Mouse (Mus musculus) G1E-ER4 (cell line): ENCODE measurements around the gene Trim37. TPM values are rescaled to one million over a fixed set of nuclear protein-coding genes. Genes with fewer than 3 reads are reported as not detected.

Experiments used
- GATA1 ChIP-seq: IDR thresholded peaks from one replicate; pipeline ENCODE4 v1.8.0; 2012; ENCODE audit warnings: low read length, inconsistent platforms
- polyA plus RNA-seq: library from polyadenylated mRNA; stranded (reverse); fragments of >175 nt; gene quantifications from 2 replicates; pipeline ENCODE4 v1.2.3, GENCODE M21; 2012

Trim37 gene
- polyA plus RNA-seq = 16.4 and 17.9 TPM in 2 replicates

- TF ChIP-seq GATA1 = no peak
These were observed at the start of gene Trim37 for GRCm38 (mm10) chr11:87126824-87127816. Trim37 (plus strand) TSS chr11:87127077.

DNA sequence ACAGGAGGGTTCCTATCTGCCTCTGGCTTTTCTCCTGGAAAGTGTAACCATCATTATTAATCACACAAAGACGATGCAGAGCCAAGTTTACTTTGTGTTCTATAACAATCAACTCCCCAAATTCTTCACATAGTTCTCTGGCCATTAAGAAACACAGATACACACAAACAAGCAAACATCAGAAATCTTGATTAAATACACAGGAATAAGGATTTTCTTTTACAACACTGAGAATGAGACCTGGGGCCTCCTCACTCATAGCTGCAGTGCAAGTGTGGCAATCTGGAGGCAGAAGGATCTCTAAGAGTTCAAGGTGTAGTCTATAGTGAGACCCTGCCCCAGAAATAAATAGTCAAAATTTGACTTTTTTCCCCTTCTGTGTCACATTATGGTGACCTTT is 43.2 kb upstream of the Trim37 start:
- no peak for TF ChIP-seq GATA1

- TF ChIP-seq GATA1 = no peak
These were observed 41.4 kb upstream of the Trim37 start for GRCm38 (mm10) chr11:87085461-87085860.

DNA sequence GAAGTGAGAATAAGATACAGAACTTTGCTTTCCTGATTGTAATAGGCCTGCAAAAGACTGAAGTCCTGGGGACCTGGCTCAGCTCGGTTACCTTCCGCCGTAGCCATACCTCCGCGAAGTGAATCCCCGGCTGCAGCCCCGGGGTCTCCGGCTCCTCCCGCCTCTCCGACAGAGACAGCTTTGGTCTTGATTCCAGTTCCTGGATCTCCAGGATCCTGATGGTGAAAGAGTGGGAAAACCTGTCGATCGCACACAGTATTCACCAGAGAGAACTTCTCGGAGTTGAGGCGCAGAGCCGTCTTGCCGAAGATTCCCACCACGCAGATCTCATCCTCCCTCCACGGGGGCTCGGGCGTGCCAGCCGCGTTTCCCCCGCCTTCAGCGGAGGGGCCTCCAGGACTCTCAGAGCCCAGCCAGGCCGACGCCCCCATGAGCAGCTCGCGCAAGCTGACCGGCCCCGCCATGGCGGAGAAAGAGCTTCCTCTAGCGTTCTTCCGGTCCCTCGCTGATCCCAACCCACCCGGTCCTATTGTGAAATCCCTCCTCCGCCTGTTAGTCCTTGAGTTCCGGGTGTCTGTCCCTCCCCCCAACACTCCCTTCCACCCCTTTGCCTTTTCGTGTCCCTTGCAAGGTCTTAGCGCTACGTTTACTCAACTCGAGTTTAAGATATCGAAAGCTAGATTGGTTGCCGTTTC is 40.4 kb upstream of the Trim37 start, which contains the start of gene Smg8:
TSS of gene Smg8 (minus strand) at position 485 of the 695 bp plus-strand sequence.
- TF ChIP-seq GATA1 = no peak

DNA sequence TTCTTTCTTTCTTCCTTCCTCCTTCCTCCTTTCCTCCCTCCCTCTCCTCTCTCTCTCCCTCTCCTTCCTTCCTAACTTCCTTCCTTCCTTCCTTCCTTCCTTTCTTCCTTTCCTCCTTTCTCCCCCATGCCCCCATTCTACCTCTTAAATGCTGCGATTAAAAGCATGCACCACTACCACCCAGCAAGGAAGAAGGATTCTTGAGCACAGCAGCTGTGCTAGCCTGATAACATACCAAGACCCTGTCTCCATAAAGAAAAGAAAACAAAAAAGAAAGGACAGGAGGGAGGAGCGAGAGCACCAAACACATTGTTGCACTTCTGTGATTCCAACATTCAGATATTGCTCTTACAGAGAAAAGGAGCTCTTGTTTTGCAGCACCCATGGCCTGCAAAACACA is 39.7 kb upstream of the Trim37 start:
- no peak for TF ChIP-seq GATA1

- TF ChIP-seq GATA1 = no peak
These were observed 18.5 kb upstream of the Trim37 start, which contains the start of gene Prr11 for GRCm38 (mm10) chr11:87108409-87108754. Prr11 (minus strand) TSS chr11:87108708.

DNA sequence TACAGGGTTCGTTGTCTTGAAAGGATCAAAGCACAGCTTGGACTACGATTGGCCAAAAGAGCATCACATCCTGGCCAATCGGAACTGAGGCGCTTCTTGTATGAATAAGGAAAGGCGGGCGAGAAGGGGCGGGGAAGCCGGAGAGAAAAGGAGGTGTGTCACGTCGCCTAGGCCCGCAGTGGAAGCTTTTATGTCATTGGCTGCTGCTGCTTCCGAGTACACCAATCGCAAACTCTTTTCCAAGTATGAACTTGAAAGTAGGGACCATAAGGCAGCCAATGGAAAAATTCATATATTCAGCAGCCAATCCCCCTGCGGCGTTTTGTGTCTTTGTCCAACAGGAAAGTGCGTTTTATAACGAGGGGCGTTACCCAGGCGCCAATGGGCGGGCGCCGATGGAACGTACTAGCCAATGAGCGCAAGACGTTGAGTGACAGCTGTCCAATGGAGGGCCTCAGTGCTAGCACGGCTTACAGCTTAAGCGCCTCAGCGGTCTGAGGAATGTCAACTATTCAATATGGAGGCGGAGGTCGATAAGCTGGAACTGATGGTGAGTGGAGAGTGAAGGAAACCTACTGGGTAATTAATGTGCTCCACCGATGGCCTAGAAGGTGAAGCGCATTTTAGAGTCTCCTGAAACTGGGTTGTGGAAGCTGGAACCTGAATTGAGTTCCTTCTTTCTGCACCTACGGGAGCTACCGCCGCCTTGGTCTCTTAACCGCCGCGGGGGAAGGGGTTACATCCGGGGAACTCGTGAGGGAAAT is 17.9 kb upstream of the Trim37 start, which contains the start of gene Ska2:
TSS of gene Ska2 (plus strand) at position 480 of the 764 bp plus-strand sequence.
- no peak for TF ChIP-seq GATA1

- TF ChIP-seq GATA1 = no peak
These were observed 17.2 kb upstream of the Trim37 start for GRCm38 (mm10) chr11:87109519-87110171.

GRCm38 (mm10) chr11:87110172-87110909 is 16.5 kb upstream of the Trim37 start:
- no peak for TF ChIP-seq GATA1

DNA sequence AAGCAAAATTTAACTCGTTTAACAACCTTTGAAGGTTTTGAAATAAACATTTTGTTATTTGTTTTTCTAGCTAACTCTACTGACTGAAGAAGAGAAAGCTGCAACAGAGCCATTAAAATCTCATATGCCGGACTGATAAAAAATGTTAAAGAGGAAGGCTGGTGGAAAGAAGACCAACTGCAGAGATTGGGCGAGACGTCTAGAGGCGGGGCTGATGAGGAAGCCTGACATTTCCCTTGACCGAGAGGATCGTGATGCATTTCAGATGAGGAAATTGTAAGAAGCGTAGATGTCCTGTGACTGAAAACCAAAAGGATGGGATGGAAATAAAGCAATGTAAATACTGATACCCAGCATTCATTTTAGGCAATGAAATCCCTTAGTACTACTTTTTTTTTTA is 5.0 kb upstream of the Trim37 start:
- no peak for TF ChIP-seq GATA1

DNA sequence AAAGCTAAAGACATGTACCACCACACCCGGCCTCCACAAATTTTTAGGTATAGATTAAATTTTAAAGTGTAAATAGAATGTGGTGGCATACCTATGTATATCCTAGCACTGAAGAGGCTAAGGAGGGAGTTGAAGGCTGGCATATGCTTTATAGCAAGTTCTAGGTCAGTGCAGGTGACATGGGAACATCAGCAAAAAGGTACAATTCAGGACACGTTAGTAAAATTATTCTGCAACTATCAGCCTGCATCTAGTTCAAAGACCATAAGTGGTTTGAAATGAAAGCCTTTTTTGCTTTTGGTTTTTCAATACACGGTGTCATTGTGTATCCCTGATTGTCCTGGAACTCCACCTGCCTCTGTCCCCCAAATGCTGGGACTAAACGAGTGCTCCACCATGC is 1.3 kb upstream of the Trim37 start:
- no peak for TF ChIP-seq GATA1

DNA sequence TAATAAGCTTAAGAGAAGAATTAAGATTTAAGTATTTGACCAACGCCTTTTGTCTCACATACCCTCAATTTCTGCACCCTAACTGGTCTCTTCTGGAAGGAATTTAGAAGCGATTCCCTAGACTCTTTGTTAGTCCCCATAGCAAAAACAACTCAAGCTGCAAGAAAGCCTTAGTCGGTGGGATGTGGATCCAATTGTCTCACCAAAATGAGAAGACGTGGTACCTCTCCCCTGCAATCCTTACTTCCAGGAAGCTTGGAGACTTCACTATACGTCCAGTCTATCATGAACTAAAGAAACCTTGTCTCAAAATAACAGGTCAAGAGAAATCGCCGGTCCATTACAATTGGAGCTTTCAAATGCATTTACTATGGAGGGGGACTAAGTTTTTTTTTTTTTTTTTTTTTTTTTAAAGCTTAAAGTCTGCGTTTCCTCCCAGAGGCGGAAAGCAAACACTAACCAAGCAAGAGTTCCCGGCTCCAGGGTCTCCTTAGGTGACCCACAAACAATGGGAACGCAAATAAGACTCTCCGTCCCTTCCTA is 525 bp upstream of the Trim37 start:
- TF ChIP-seq GATA1 = no peak

DNA sequence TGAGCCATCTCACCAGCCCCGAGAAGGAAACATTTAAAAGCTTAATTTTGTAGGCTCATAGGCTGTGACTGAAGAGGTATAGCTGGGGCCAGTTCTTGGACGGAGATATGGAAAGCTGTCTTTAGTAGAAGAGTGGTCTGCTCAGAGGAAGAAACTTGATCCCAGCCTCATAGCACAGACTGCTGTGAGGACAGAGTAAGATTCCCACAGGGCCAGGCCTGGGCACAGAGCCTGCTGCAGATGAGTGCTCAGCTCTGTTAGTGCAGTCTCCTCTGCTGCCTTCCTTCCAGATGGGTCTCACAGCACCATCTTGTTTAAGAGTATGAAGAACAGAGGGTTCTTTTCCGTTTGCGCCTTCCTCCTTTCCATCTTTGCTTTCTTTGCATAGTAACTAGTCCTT is 9.4 kb downstream of the Trim37 start:
- TF ChIP-seq GATA1 = no peak

DNA sequence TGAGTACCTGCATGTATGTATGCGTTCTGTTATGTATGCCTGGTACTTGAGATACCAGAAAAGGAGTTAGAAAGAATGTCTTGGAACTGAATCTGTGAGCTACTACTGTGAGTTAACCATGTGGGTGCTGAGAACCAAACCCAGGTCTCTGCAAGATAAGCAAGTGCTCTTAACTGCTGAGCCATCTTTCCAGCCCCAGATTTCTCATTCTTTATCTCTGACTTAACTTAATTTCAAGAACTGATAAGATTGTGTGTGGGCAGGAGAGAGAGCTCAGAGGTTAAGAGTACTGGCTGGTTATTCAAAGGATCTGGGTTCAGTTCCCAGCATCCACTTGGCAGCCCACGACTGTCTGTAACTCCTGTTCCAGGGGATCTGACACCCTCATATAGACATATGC is 31.1 kb downstream of the Trim37 start:
- no peak for TF ChIP-seq GATA1
